Mouse (Mus musculus) forebrain, embryonic 10.5 days (tissue): Measurements from ENCODE around the gene Wrap53. TPM values are rescaled to one million over a fixed set of nuclear protein-coding genes. Genes with fewer than 3 reads are reported as not detected.
"Not testable (repeated sequence)": the region's sequence is repeated elsewhere in the genome, so short reads cannot be mapped to it uniquely, and the experiment has no call there.

Source experiments
- DNase-seq: peaks from one replicate; pipeline ENCODE4 v3.0.0-alpha.2; 2017; ENCODE audit warnings: low spot score; ENCODE audit errors: extremely low spot score
- H3K27ac ChIP-seq: fragments of 300-500 bp; sonication (generic); 2 replicates; pipeline ENCODE4 v1.5.1; 2016; ENCODE audit warnings: mild to moderate bottlenecking
- H3K27me3 ChIP-seq: fragments of 300-500 bp; sonication (generic); 2 replicates; pipeline ENCODE4 v1.6.1; 2016; ENCODE audit warnings: mild to moderate bottlenecking; ENCODE audit not compliant: poor library complexity, severe bottlenecking
- H3K36me3 ChIP-seq: fragments of 300-500 bp; sonication (generic); replicated peaks from 2 replicates; pipeline ENCODE4 v1.6.1; 2016; ENCODE audit warnings: mild to moderate bottlenecking, moderate library complexity
- H3K4me1 ChIP-seq: fragments of 300-500 bp; sonication (generic); 2 replicates; pipeline ENCODE4 v1.6.1; 2016
- H3K4me3 ChIP-seq: fragments of 300-500 bp; sonication (generic); 2 replicates; pipeline ENCODE4 v1.5.1; 2016; ENCODE audit warnings: mild to moderate bottlenecking, moderate library complexity
- H3K9me3 ChIP-seq: fragments of 300-500 bp; sonication (generic); 2 replicates; pipeline ENCODE4 v1.6.1; 2016; ENCODE audit warnings: mild to moderate bottlenecking, moderate library complexity
- WGBS: fragments of 180-500 bp; shearing (Covaris S2); methylation state at CpG from one replicate; pipeline ENCODE4 v1.1.7; 2016; 5-methylcytosine and 5-hydroxymethylcytosine counted together
- polyA plus RNA-seq: library from polyadenylated mRNA; unstranded; fragments of >200 nt; fragmentation: Nextera tagmentation; extraction: Ambion mirVana; gene quantifications from 2 replicates; pipeline ENCODE4 v1.2.1, GENCODE M21; 2016

Wrap53 gene
- polyA plus RNA-seq, 1 experiment from 2014 or later: 51.1 TPM

GRCm38 (mm10) chr11:69557381-69557958 lies 22.6 kb downstream of the Wrap53 start:
- peak overlapping the region; percentile 84 for H3K4me3 ChIP-seq
- peak overlapping the region; percentile 69 for H3K27ac ChIP-seq
- H3K36me3 ChIP-seq: peaks cover 45% of the 10 kb centered on the region
- DNase-seq: peak; percentile 67
- 11% methylated on average over 14 of the region's 14 CpGs for WGBS
- no peaks in the 10 kb centered on the region for H3K9me3 ChIP-seq
- H3K4me1 ChIP-seq: peaks cover 100% of the 10 kb centered on the region
- H3K27me3 ChIP-seq: peaks cover 54% of the 10 kb centered on the region

- H3K36me3 ChIP-seq: peaks cover 29% of the 10 kb centered on the region
- H3K27me3 ChIP-seq: peaks cover 43% of the 10 kb centered on the region
- WGBS: 79% methylated on average over 5 of the region's 5 CpGs
- H3K27ac ChIP-seq: peak overlapping the region; percentile 88
- H3K4me3 ChIP-seq: no peak overlapping the region
- no peaks in the 10 kb centered on the region for H3K9me3 ChIP-seq
- peaks cover 94% of the 10 kb centered on the region for H3K4me1 ChIP-seq
- no peak for DNase-seq
Observed at GRCm38 (mm10) chr11:69554539-69555140, 25.4 kb downstream of the Wrap53 start.

GRCm38 (mm10) chr11:69553341-69553721 lies 26.7 kb downstream of the Wrap53 start:
- DNase-seq: no peak
- H3K4me1 ChIP-seq: peaks cover 94% of the 10 kb centered on the region
- H3K9me3 ChIP-seq: no peaks in the 10 kb centered on the region
- peaks cover 29% of the 10 kb centered on the region for H3K36me3 ChIP-seq
- H3K27me3 ChIP-seq: peaks cover 48% of the 10 kb centered on the region
- H3K27ac ChIP-seq: peak overlapping the region; percentile 88
- 0% methylated on average over 2 of the region's 2 CpGs for WGBS
- H3K4me3 ChIP-seq: peak overlapping the region; percentile 38

- peaks cover 48% of the 10 kb centered on the region for H3K27me3 ChIP-seq
- peak overlapping the region; percentile 88 for H3K27ac ChIP-seq
- DNase-seq: peak; percentile 89
- WGBS: 22% methylated on average over 14 of the region's 14 CpGs
- H3K9me3 ChIP-seq: no peaks in the 10 kb centered on the region
- peak overlapping the region; percentile 38 for H3K4me3 ChIP-seq
- peaks cover 29% of the 10 kb centered on the region for H3K36me3 ChIP-seq
- peaks cover 94% of the 10 kb centered on the region for H3K4me1 ChIP-seq
Observed at GRCm38 (mm10) chr11:69552622-69553340, 27.3 kb downstream of the Wrap53 start.

GRCm38 (mm10) chr11:69551310-69551709 lies 28.7 kb downstream of the Wrap53 start:
- H3K27ac ChIP-seq: 0 out of 2 replicates have a peak overlapping the region, but pooled peaks have one; percentile 62
- H3K36me3 ChIP-seq: peaks cover 22% of the 10 kb centered on the region
- DNase-seq: no peak
- peaks cover 94% of the 10 kb centered on the region for H3K4me1 ChIP-seq
- 71% methylated on average over 4 of the region's 4 CpGs for WGBS
- H3K9me3 ChIP-seq: no peaks in the 10 kb centered on the region
- peaks cover 36% of the 10 kb centered on the region for H3K27me3 ChIP-seq
- no peak overlapping the region for H3K4me3 ChIP-seq

- DNase-seq: no peak
Observed at GRCm38 (mm10) chr11:69549060-69549656, 30.9 kb downstream of the Wrap53 start, which contains the start of gene Dnah2. Gene Dnah2, minus strand, starts transcription at chr11:69549110.

GRCm38 (mm10) chr11:69547071-69547470 lies 33.0 kb downstream of the Wrap53 start:
- peaks cover 87% of the 10 kb centered on the region for H3K4me1 ChIP-seq
- WGBS: 7% methylated on average over 15 of the region's 15 CpGs

More at GRCm38 (mm10) chr11:69549060-69549656, 30.9 kb downstream of the Wrap53 start, which contains the start of gene Dnah2:
- H3K9me3 ChIP-seq: no peaks in the 10 kb centered on the region
- H3K4me1 ChIP-seq: peaks cover 92% of the 10 kb centered on the region
- 58% methylated on average over 12 of the region's 12 CpGs for WGBS
- H3K27me3 ChIP-seq: peaks cover 29% of the 10 kb centered on the region
- H3K36me3 ChIP-seq: peaks cover under 1% of the 10 kb centered on the region
- peak within 1 kb of the TSS; percentile 95 for H3K27ac ChIP-seq
- peak within 1 kb of the TSS; percentile 4; the same call in 1 of the 2 replicates for H3K4me3 ChIP-seq

GRCm38 (mm10) chr11:69546423-69547053 lies 33.5 kb downstream of the Wrap53 start:
- Histone ChIP-seq H3K27me3 (peaks cover 29% of the 10 kb centered on the region), H3K9me3 (no peaks in the 10 kb centered on the region), H3K4me3 (peak overlapping the region; percentile 63), H3K4me1 (peaks cover 85% of the 10 kb centered on the region), H3K36me3 (no peaks in the 10 kb centered on the region), H3K27ac (peak overlapping the region; percentile 95)
- WGBS: under 1% methylated on average over 44 of the region's 44 CpGs
- DNase-seq: peak; percentile 81

More at GRCm38 (mm10) chr11:69547071-69547470, 33.0 kb downstream of the Wrap53 start:
- peak; percentile 66 for DNase-seq
- Histone ChIP-seq H3K9me3 (no peaks in the 10 kb centered on the region), H3K27ac (peak overlapping the region; percentile 95), H3K36me3 (no peaks in the 10 kb centered on the region), H3K27me3 (peaks cover 29% of the 10 kb centered on the region), H3K4me3 (peak overlapping the region; percentile 63)

GRCm38 (mm10) chr11:69545957-69546356 lies 34.1 kb downstream of the Wrap53 start:
- H3K27ac ChIP-seq: peak overlapping the region; percentile 95
- H3K4me1 ChIP-seq: peaks cover 79% of the 10 kb centered on the region

GRCm38 (mm10) chr11:69543598-69543997 lies 36.5 kb downstream of the Wrap53 start:
- no peak for DNase-seq
- H3K4me3 ChIP-seq: no peak overlapping the region; the same call in 1 of the 2 replicates
- 29% methylated on average over 3 of the region's 3 CpGs for WGBS
- H3K36me3 ChIP-seq: no peaks in the 10 kb centered on the region
- peak overlapping the region; percentile 74 for H3K27ac ChIP-seq
- H3K9me3 ChIP-seq: no peaks in the 10 kb centered on the region
- H3K27me3 ChIP-seq: peaks cover 10% of the 10 kb centered on the region
- peaks cover 66% of the 10 kb centered on the region for H3K4me1 ChIP-seq

More at GRCm38 (mm10) chr11:69545957-69546356, 34.1 kb downstream of the Wrap53 start:
- 10% methylated on average over 7 of the region's 7 CpGs for WGBS
- Histone ChIP-seq H3K4me3 (peak overlapping the region; percentile 63), H3K36me3 (no peaks in the 10 kb centered on the region), H3K9me3 (no peaks in the 10 kb centered on the region), H3K27me3 (peaks cover 29% of the 10 kb centered on the region)
- peak; percentile 54 for DNase-seq

- not testable (repeated sequence) for H3K36me3 ChIP-seq, H3K4me3 ChIP-seq, DNase-seq, H3K27me3 ChIP-seq, H3K9me3 ChIP-seq, H3K27ac ChIP-seq
- WGBS: 85% methylated on average over 2 of the region's 3 CpGs
- H3K4me1 ChIP-seq: peaks cover 56% of the 10 kb centered on the region
Observed at GRCm38 (mm10) chr11:69541741-69542140, 38.3 kb downstream of the Wrap53 start.

- WGBS: 91% methylated on average over 2 of the region's 2 CpGs
- H3K9me3 ChIP-seq: no peaks in the 10 kb centered on the region
- peaks cover 46% of the 10 kb centered on the region for H3K4me1 ChIP-seq
- no peak for DNase-seq
- H3K27ac ChIP-seq: no peak overlapping the region
- H3K4me3 ChIP-seq: no peak overlapping the region
- H3K27me3 ChIP-seq: no peaks in the 10 kb centered on the region
- no peaks in the 10 kb centered on the region for H3K36me3 ChIP-seq
Observed at GRCm38 (mm10) chr11:69540700-69541099, 39.4 kb downstream of the Wrap53 start.
